Mouse (Mus musculus) myocyte (in vitro differentiated cells): ENCODE measurements around the gene Cnpy2.

Source experiments
- CEBPB ChIP-seq: IDR thresholded peaks from 2 replicates; pipeline ENCODE4 v1.6.1; 2011; ENCODE audit warnings: mild to moderate bottlenecking, moderate library complexity; ENCODE audit not compliant: poor library complexity, insufficient read depth, severe bottlenecking
- E2F4 ChIP-seq: IDR thresholded peaks from one replicate; pipeline ENCODE4 v1.6.1; 2011; ENCODE audit warnings: mild to moderate bottlenecking, control low read depth, moderate library complexity; ENCODE audit not compliant: insufficient read depth
- MAX ChIP-seq: IDR thresholded peaks from one replicate; pipeline ENCODE4 v1.6.1; 2011; ENCODE audit warnings: low read depth, mild to moderate bottlenecking, control low read depth
- MYOD1 ChIP-seq, 3 experiments: IDR thresholded peaks; one replicate each; pipeline ENCODE4 v1.6.1; 2011; ENCODE audit warnings: control low read depth in 2 of 3, low read depth in 2 of 3, mild to moderate bottlenecking in 2 of 3, moderate library complexity in 1 of 3; ENCODE audit not compliant: insufficient read length in 2 of 3, control insufficient read depth in 1 of 3
- MYOG ChIP-seq, 3 experiments: IDR thresholded peaks; one replicate each; pipeline ENCODE4 v1.6.1; 2011; ENCODE audit warnings: control low read depth in 2 of 3, low read depth in 2 of 3, mild to moderate bottlenecking in 2 of 3; ENCODE audit not compliant: insufficient read length in 2 of 3, control insufficient read depth in 1 of 3, insufficient read depth in 1 of 3
- POLR2A ChIP-seq: IDR thresholded peaks from one replicate; pipeline ENCODE4 v1.6.1; 2011; ENCODE audit warnings: low read depth, mild to moderate bottlenecking, control low read depth, moderate library complexity; ENCODE audit not compliant: insufficient read length
- POLR2AphosphoS2 ChIP-seq: IDR thresholded peaks from one replicate; pipeline ENCODE4 v1.6.1; 2011; ENCODE audit warnings: low read depth, control low read depth; ENCODE audit not compliant: insufficient read length
- REST ChIP-seq: IDR thresholded peaks from one replicate; pipeline ENCODE4 v1.6.1; 2011; ENCODE audit warnings: mild to moderate bottlenecking, control low read depth, moderate library complexity; ENCODE audit not compliant: insufficient read depth, insufficient read length
- SRF ChIP-seq: IDR thresholded peaks from one replicate; pipeline ENCODE4 v1.6.1; 2011; ENCODE audit warnings: low read depth; ENCODE audit not compliant: control insufficient read depth, insufficient read length
- TCF12 ChIP-seq: IDR thresholded peaks from one replicate; pipeline ENCODE4 v1.6.1; 2011; ENCODE audit warnings: mild to moderate bottlenecking, control low read depth; ENCODE audit not compliant: poor library complexity, insufficient read depth, severe bottlenecking
- TCF3 ChIP-seq: IDR thresholded peaks from one replicate; pipeline ENCODE4 v1.6.1; 2011; ENCODE audit warnings: low read depth, control low read depth; ENCODE audit not compliant: insufficient read length
- USF1 ChIP-seq: IDR thresholded peaks from one replicate; pipeline ENCODE4 v1.6.1; 2011; ENCODE audit warnings: low read depth, mild to moderate bottlenecking, control low read depth, moderate library complexity

DNA sequence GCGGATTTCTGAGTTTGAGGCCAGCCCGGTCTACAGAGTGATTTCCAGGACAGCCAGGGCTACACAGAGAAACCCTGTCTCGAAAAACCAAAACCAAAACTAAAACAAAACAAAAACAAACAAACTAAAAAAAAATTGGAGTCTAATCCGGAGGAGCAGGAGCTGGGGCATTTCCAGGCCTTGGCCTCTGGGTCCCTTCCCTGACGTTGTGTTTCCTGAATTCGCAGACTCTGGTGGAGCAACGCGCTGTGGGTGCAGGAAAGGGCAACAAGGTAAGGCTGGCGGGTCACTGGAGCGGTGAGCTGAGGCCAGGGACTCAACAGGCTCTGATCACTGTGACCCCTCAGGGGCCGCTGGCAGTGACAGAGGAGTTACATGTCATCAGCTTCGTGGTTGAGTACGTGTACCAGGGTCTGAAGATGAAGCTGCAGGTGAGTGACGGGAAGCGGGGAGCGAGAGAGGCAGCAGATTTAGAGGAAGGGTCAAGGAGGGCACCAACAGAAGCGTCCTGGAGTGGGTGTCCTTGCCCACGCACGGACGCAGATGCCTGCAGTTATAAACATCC lies 39.3 kb upstream of the Cnpy2 start:
- no peak for TF ChIP-seq POLR2A
- no peak for TF ChIP-seq USF1
- TF ChIP-seq SRF, result no peak
- TF ChIP-seq CEBPB, result no peak
- no peak for TF ChIP-seq POLR2AphosphoS2
- no peak for TF ChIP-seq TCF12
- no peak for TF ChIP-seq MYOG (IDR thresholded peaks at IDR 0.05; ENCODE audit: control insufficient read depth in 1 of 3, insufficient read depth in 1 of 3, insufficient read length in 2 of 3, low read depth in 2 of 3)
- TF ChIP-seq MAX, result no peak
- TF ChIP-seq E2F4, result no peak
- TF ChIP-seq REST, result no peak
- TF ChIP-seq MYOD1 (IDR thresholded peaks at IDR 0.05; ENCODE audit: control insufficient read depth in 1 of 3, insufficient read length in 2 of 3, low read depth in 2 of 3), result no peak
- no peak for TF ChIP-seq TCF3
